In the genomic region with DNA sequence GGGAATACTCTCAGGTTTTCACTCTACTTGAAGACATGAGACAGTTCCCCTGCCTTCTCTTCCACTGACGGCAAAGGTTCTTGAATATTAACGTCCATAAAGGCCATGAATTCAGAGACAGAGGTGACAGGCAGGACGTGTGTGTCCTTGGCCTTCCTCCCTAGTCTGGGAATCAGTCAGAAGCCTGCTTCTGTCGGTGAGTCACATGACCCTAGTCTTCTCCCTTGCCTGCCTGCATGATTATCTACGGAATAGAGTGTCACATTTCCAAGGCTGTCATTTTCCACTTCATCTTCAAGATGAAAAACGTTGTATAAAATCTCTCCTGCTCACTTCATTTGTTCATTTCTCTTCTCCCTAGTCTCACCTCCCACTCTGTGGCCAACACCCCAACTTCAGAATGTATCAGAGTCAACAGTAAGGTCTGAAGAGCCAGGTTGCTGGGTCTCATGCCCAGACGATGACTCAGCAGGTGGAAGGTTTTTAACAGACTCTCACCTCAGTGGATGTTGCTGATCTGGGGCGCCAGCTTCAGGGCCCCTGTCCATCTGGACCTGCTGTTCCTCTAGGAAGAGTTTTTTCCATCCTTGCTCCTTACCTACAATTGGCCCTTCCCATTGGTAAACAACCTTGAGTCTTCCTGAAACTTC, we compare ENCODE assay signal across 10 mouse cellular contexts. TPM values are rescaled to one million over a fixed set of nuclear protein-coding genes. Genes with fewer than 3 reads are reported as not detected.
DNase-seq lines count a peak whose midpoint lies in the region; ATAC-seq and TF ChIP-seq lines count a peak whose summit lies in the region.
"Had no signal": no experiment of that assay in that cellular context is flagged by ENCODE, and none has a peak within 500 bp of the region (broad histone marks: within the 10 kb centered on the region; RNA-seq: fewer than 3 reads in every experiment).

No protein-coding gene starts in this region.

- H3K9me3 ChIP-seq in liver, embryonic 12.5 days (replicated peaks), result no peaks in the 10 kb centered on the region
- no peaks in the 10 kb centered on the region for H3K9me3 ChIP-seq in liver, embryonic 11.5 days (ENCODE audit: control insufficient read depth, low read length)
- no peaks in the 10 kb centered on the region for H3K9me3 ChIP-seq in liver, embryonic 14.5 days (ENCODE audit: control insufficient read depth, low read length)

- peaks cover 65% of the 10 kb centered on the region for H3K36me3 ChIP-seq in liver, embryonic 12.5 days
- peaks cover 8% of the 10 kb centered on the region for H3K36me3 ChIP-seq in liver, embryonic 11.5 days (ENCODE audit: control insufficient read depth, insufficient read depth, low read length)
- H3K36me3 ChIP-seq in liver, embryonic 14.5 days (replicated peaks; ENCODE audit: control insufficient read depth, insufficient read depth, low read depth), result peaks cover 12% of the 10 kb centered on the region

- WGBS in liver, embryonic 12.5 days (ENCODE audit: insufficient replicate concordance), result 52% methylated on average over 8 of the region's 8 CpGs
- WGBS in liver, embryonic 11.5 days, result 58% methylated on average over 8 of the region's 8 CpGs
- WGBS in liver, embryonic 14.5 days (ENCODE audit: insufficient replicate concordance), result 56% methylated on average over 8 of the region's 8 CpGs

- no peak for TF ChIP-seq EP300 in liver, embryonic 14.5 days (IDR thresholded peaks at IDR 0.05; ENCODE audit: low read depth)

- peak; percentile 65 to 80 for DNase-seq in adrenal gland, adult (ENCODE audit: inconsistent age in 2 of 2, low spot score in 1 of 2)
- no peak for DNase-seq in adrenal gland, postnatal 10 days
- no peak for DNase-seq in liver, embryonic 11.5 days (ENCODE audit: low spot score)
- peak; percentile 70 for DNase-seq in cerebellum, adult 9-10 months
- no peak for DNase-seq in liver, embryonic 14.5 days (ENCODE audit: low read depth in 3 of 3, low spot score in 3 of 3)
- no peak for DNase-seq in layer of hippocampus, postnatal 25 days (ENCODE audit: extremely low spot score in 1 of 2, low spot score in 1 of 2)
- DNase-seq in testis, postnatal 14 days (ENCODE audit: low spot score), result no peak
- DNase-seq: midbrain, embryonic 14.5 days; thymus, postnatal 4 days had no signal

- no peak for TF ChIP-seq CTCF in liver, embryonic 14.5 days (IDR thresholded peaks at IDR 0.05; ENCODE audit: low read depth)

- 0 out of 2 replicates have a peak, but pooled peaks have one; percentile 14 for ATAC-seq in liver, embryonic 12.5 days
- ATAC-seq in liver, embryonic 11.5 days (replicated peaks; ENCODE audit: low FRiP score), result no peak
- ATAC-seq in liver, embryonic 14.5 days (ENCODE audit: insufficient read depth), result peak; percentile 19; the same call in 1 of the 2 replicates

- no peak overlapping the region for H3K4me2 ChIP-seq in liver, embryonic 12.5 days
- no peak overlapping the region for H3K4me2 ChIP-seq in liver, embryonic 11.5 days
- H3K4me2 ChIP-seq in liver, embryonic 14.5 days (ENCODE audit: low read depth), result no peak overlapping the region

- H3K27me3 ChIP-seq in liver, embryonic 12.5 days (replicated peaks), result no peaks in the 10 kb centered on the region
- H3K27me3 ChIP-seq in liver, embryonic 11.5 days (replicated peaks; ENCODE audit: control insufficient read depth, insufficient read depth, low read length), result no peaks in the 10 kb centered on the region
- no peaks in the 10 kb centered on the region for H3K27me3 ChIP-seq in liver, embryonic 14.5 days (ENCODE audit: control insufficient read depth, insufficient read depth, low read length)

- H3K4me1 ChIP-seq in liver, embryonic 12.5 days, result peaks cover 57% of the 10 kb centered on the region
- H3K4me1 ChIP-seq in liver, embryonic 11.5 days (replicated peaks; ENCODE audit: control insufficient read depth, insufficient read depth, low read length), result peaks cover 21% of the 10 kb centered on the region
- peaks cover 29 to 31% of the 10 kb centered on the region in 2 experiments for H3K4me1 ChIP-seq in liver, embryonic 14.5 days (replicated peaks; ENCODE audit: control insufficient read depth in 2 of 2, insufficient read depth in 2 of 2, low read length in 1 of 2)

- peak overlapping the region; percentile 59 for H3K27ac ChIP-seq in liver, embryonic 12.5 days
- no peak overlapping the region for H3K27ac ChIP-seq in liver, embryonic 11.5 days (ENCODE audit: low read depth, low read length)
- H3K27ac ChIP-seq in liver, embryonic 14.5 days, result peak overlapping the region; percentile 37; the same call in 1 of the 2 replicates

- no peak overlapping the region for H3K4me3 ChIP-seq in liver, embryonic 12.5 days
- no peak overlapping the region for H3K4me3 ChIP-seq in liver, embryonic 11.5 days (ENCODE audit: low read depth, low read length)
- no peak overlapping the region for H3K4me3 ChIP-seq in liver, embryonic 14.5 days (ENCODE audit: insufficient read depth in 1 of 2, low read depth in 2 of 2, low read length in 2 of 2)

- 0 out of 2 replicates have a peak overlapping the region, but pooled peaks have one; percentile 2 for H3K9ac ChIP-seq in liver, embryonic 12.5 days
- no peak overlapping the region for H3K9ac ChIP-seq in liver, embryonic 11.5 days (ENCODE audit: low read depth, low read length)
- peak overlapping the region; percentile 23; the same call in 1 of the 2 replicates for H3K9ac ChIP-seq in liver, embryonic 14.5 days (replicated peaks)

RNA-seq across cellular contexts. Expression of gene Dapp1, which starts 19.5 kb away (rescaled TPM):
- total RNA-seq in adrenal gland, postnatal 10 days (2021), result 1 to 10 TPM; 5.9 to 7.1 TPM
- 22.0 and 22.7 TPM in 2 replicates for polyA plus RNA-seq in liver, embryonic 12.5 days (2016; fragmentation: Nextera tagmentation; extraction: Ambion mirVana)
- 35.5 and 36.2 TPM in 2 replicates for polyA plus RNA-seq in liver, embryonic 11.5 days (2014; fragmentation: Nextera tagmentation; extraction: Ambion mirVana)
- polyA plus RNA-seq in liver, embryonic 14.5 days (2012; rRNA removed), result 5.1 and 8.8 TPM in 2 replicates
- polyA plus RNA-seq in liver, embryonic 14.5 days (2014; fragmentation: Nextera tagmentation; extraction: Ambion mirVana), result 10.6 and 11.5 TPM in 2 replicates
- total RNA-seq in layer of hippocampus, postnatal 25 days (2021), result 1 to 10 TPM; 4.3 to 6.7 TPM

RNA-seq across cellular contexts. Expression of gene Lamtor3, which starts 43.6 kb away (rescaled TPM):
- total RNA-seq in adrenal gland, postnatal 10 days (2021), result 10 to 100 TPM; 68.6 to 72.0 TPM
- polyA plus RNA-seq in liver, embryonic 12.5 days (2016; fragmentation: Nextera tagmentation; extraction: Ambion mirVana), result 72.6 and 77.5 TPM in 2 replicates
- 100 and 105 TPM in 2 replicates for polyA plus RNA-seq in liver, embryonic 11.5 days (2014; fragmentation: Nextera tagmentation; extraction: Ambion mirVana)
- 31.3 and 35.2 TPM in 2 replicates for polyA plus RNA-seq in liver, embryonic 14.5 days (2012; rRNA removed)
- polyA plus RNA-seq in liver, embryonic 14.5 days (2014; fragmentation: Nextera tagmentation; extraction: Ambion mirVana), result 54.3 and 60.1 TPM in 2 replicates
- 10 to 100 TPM; 66.3 to 69.6 TPM for total RNA-seq in layer of hippocampus, postnatal 25 days (2021)

Comparison
In these comparisons a context has a peak if more than half of its experiments do, and no peak if none do; other contexts are left out.
1. DNase-seq: peak in adrenal gland, adult (2 of 2) and cerebellum, adult 9-10 months (single experiment); none in adrenal gland, postnatal 10 days (single experiment), liver, embryonic 11.5 days (single experiment), liver, embryonic 14.5 days (0 of 3), layer of hippocampus, postnatal 25 days (0 of 2) and testis, postnatal 14 days (single experiment).